Mouse (Mus musculus): ENCODE data around the gene Jade3. TPM values are rescaled to one million over a fixed set of nuclear protein-coding genes. Genes with fewer than 3 reads are reported as not detected.
"Not testable (repeated sequence)": the region's sequence is repeated elsewhere in the genome, so short reads cannot be mapped to it uniquely, and the experiment has no call there.

Jade3 gene
- 4.8 and 5.3 TPM in 2 replicates for polyA plus RNA-seq (2015; fragmentation: Nextera tagmentation; extraction: Ambion mirVana)

GRCm38 (mm10) chrX:20425140-20425838 is at the start of gene Jade3:
Jade3 (plus strand) TSS chrX:20425688.
- H3K4me3 ChIP-seq (replicated peaks) = peak within 1 kb of the TSS; percentile 58
- peak within 1 kb of the TSS; percentile 60; the same call in 1 of the 2 replicates for H3K27ac ChIP-seq (replicated peaks)
- no peaks in the 10 kb centered on the region for H3K36me3 ChIP-seq
- no peaks in the 10 kb centered on the region for H3K27me3 ChIP-seq
- ATAC-seq (ENCODE audit: insufficient number of reproducible peaks, low FRiP score, low TSS enrichment, low read depth) = peak; percentile 93
- 23% methylated on average over 38 of the region's 67 CpGs for WGBS
- H3K4me1 ChIP-seq = no peaks in the 10 kb centered on the region
- H3K4me2 ChIP-seq (replicated peaks) = peak within 1 kb of the TSS; percentile 63
- H3K9ac ChIP-seq = peak within 1 kb of the TSS; percentile 45
- no peaks in the 10 kb centered on the region for H3K9me3 ChIP-seq (replicated peaks)

- no peak overlapping the region for H3K27ac ChIP-seq (replicated peaks)
- no peak overlapping the region for H3K4me2 ChIP-seq (replicated peaks)
- H3K9me3 ChIP-seq (replicated peaks) = no peaks in the 10 kb centered on the region
- H3K36me3 ChIP-seq = 0 out of 2 replicates have a peak, but pooled peaks cover 6% of the 10 kb centered on the region
- ATAC-seq (ENCODE audit: insufficient number of reproducible peaks, low FRiP score, low TSS enrichment, low read depth) = no peak
- no peak overlapping the region for H3K4me3 ChIP-seq (replicated peaks)
- H3K27me3 ChIP-seq = no peaks in the 10 kb centered on the region
- no peak overlapping the region for H3K9ac ChIP-seq
- WGBS = 52% methylated on average over 7 of the region's 7 CpGs
- no peaks in the 10 kb centered on the region for H3K4me1 ChIP-seq
Observed at GRCm38 (mm10) chrX:20379347-20380014, 46.0 kb upstream of the Jade3 start.

- H3K9me3 ChIP-seq (replicated peaks) = no peaks in the 10 kb centered on the region
- H3K4me1 ChIP-seq = no peaks in the 10 kb centered on the region
- H3K4me2 ChIP-seq (replicated peaks) = no peak overlapping the region
- 0 out of 2 replicates have a peak, but pooled peaks cover 6% of the 10 kb centered on the region for H3K36me3 ChIP-seq
- no peak for ATAC-seq (ENCODE audit: insufficient number of reproducible peaks, low FRiP score, low TSS enrichment, low read depth)
- H3K27me3 ChIP-seq = no peaks in the 10 kb centered on the region
- no peak overlapping the region for H3K9ac ChIP-seq
- no peak overlapping the region for H3K4me3 ChIP-seq (replicated peaks)
- H3K27ac ChIP-seq (replicated peaks) = no peak overlapping the region
- 81% methylated on average over 6 of the region's 6 CpGs for WGBS
Observed at GRCm38 (mm10) chrX:20382260-20382659, 43.2 kb upstream of the Jade3 start.

GRCm38 (mm10) chrX:20387006-20387405 is 38.5 kb upstream of the Jade3 start:
- no peak overlapping the region for H3K9ac ChIP-seq
- 70% methylated on average over 3 of the region's 3 CpGs for WGBS

GRCm38 (mm10) chrX:20391964-20392363 is 33.5 kb upstream of the Jade3 start:
- not testable (repeated sequence) for H3K9me3 ChIP-seq (replicated peaks); H3K36me3 ChIP-seq; H3K27me3 ChIP-seq; H3K4me3 ChIP-seq (replicated peaks); H3K4me2 ChIP-seq (replicated peaks); H3K27ac ChIP-seq (replicated peaks); H3K9ac ChIP-seq; ATAC-seq (ENCODE audit: insufficient number of reproducible peaks, low FRiP score, low TSS enrichment, low read depth); H3K4me1 ChIP-seq
- WGBS = 91% methylated on average over 9 of the region's 9 CpGs

More at GRCm38 (mm10) chrX:20387006-20387405, 38.5 kb upstream of the Jade3 start:
- no peak overlapping the region for H3K4me3 ChIP-seq (replicated peaks)
- 0 out of 2 replicates have a peak, but pooled peaks cover 6% of the 10 kb centered on the region for H3K36me3 ChIP-seq
- no peak for ATAC-seq (ENCODE audit: insufficient number of reproducible peaks, low FRiP score, low TSS enrichment, low read depth)
- H3K4me2 ChIP-seq (replicated peaks) = no peak overlapping the region
- no peak overlapping the region for H3K27ac ChIP-seq (replicated peaks)
- no peaks in the 10 kb centered on the region for H3K9me3 ChIP-seq (replicated peaks)
- H3K4me1 ChIP-seq = no peaks in the 10 kb centered on the region
- no peaks in the 10 kb centered on the region for H3K27me3 ChIP-seq

GRCm38 (mm10) chrX:20392942-20393341 is 32.5 kb upstream of the Jade3 start:
- Histone ChIP-seq H3K4me1 (no peaks in the 10 kb centered on the region), H3K9ac (no peak overlapping the region), H3K27ac (replicated peaks) (no peak overlapping the region), H3K4me2 (replicated peaks) (no peak overlapping the region), H3K27me3 (no peaks in the 10 kb centered on the region), H3K4me3 (replicated peaks) (no peak overlapping the region), H3K36me3 (no peaks in the 10 kb centered on the region), H3K9me3 (replicated peaks) (no peaks in the 10 kb centered on the region)
- WGBS = 77% methylated on average over 3 of the region's 3 CpGs
- ATAC-seq (ENCODE audit: insufficient number of reproducible peaks, low FRiP score, low TSS enrichment, low read depth) = no peak

GRCm38 (mm10) chrX:20404068-20404467 is 21.4 kb upstream of the Jade3 start:
- H3K9me3 ChIP-seq (replicated peaks) = no peaks in the 10 kb centered on the region
- H3K4me3 ChIP-seq (replicated peaks) = no peak overlapping the region
- H3K27me3 ChIP-seq = no peaks in the 10 kb centered on the region
- 80% methylated on average over 4 of the region's 4 CpGs for WGBS
- H3K36me3 ChIP-seq = no peaks in the 10 kb centered on the region
- H3K27ac ChIP-seq (replicated peaks) = no peak overlapping the region
- ATAC-seq (ENCODE audit: insufficient number of reproducible peaks, low FRiP score, low TSS enrichment, low read depth) = no peak
- no peaks in the 10 kb centered on the region for H3K4me1 ChIP-seq
- H3K4me2 ChIP-seq (replicated peaks) = no peak overlapping the region
- no peak overlapping the region for H3K9ac ChIP-seq

- Histone ChIP-seq H3K9ac (no peak overlapping the region), H3K4me3 (replicated peaks) (no peak overlapping the region), H3K27ac (replicated peaks) (no peak overlapping the region), H3K27me3 (no peaks in the 10 kb centered on the region), H3K4me1 (no peaks in the 10 kb centered on the region), H3K9me3 (replicated peaks) (no peaks in the 10 kb centered on the region), H3K4me2 (replicated peaks) (no peak overlapping the region), H3K36me3 (no peaks in the 10 kb centered on the region)
- WGBS = 95% methylated on average over 2 of the region's 2 CpGs
- no peak for ATAC-seq (ENCODE audit: insufficient number of reproducible peaks, low FRiP score, low TSS enrichment, low read depth)
Observed at GRCm38 (mm10) chrX:20406909-20407308, 18.6 kb upstream of the Jade3 start.

GRCm38 (mm10) chrX:20407676-20408075 is 17.8 kb upstream of the Jade3 start:
- H3K27me3 ChIP-seq = no peaks in the 10 kb centered on the region
- H3K4me2 ChIP-seq (replicated peaks) = no peak overlapping the region
- no peak for ATAC-seq (ENCODE audit: insufficient number of reproducible peaks, low FRiP score, low TSS enrichment, low read depth)
- 57% methylated on average over 2 of the region's 2 CpGs for WGBS
- no peaks in the 10 kb centered on the region for H3K9me3 ChIP-seq (replicated peaks)
- H3K27ac ChIP-seq (replicated peaks) = no peak overlapping the region
- no peaks in the 10 kb centered on the region for H3K36me3 ChIP-seq
- H3K9ac ChIP-seq = no peak overlapping the region
- H3K4me3 ChIP-seq (replicated peaks) = no peak overlapping the region
- H3K4me1 ChIP-seq = no peaks in the 10 kb centered on the region

- Histone ChIP-seq H3K27ac (replicated peaks) (no peak overlapping the region), H3K36me3 (no peaks in the 10 kb centered on the region), H3K27me3 (no peaks in the 10 kb centered on the region), H3K4me3 (replicated peaks) (no peak overlapping the region), H3K9me3 (replicated peaks) (no peaks in the 10 kb centered on the region), H3K4me2 (replicated peaks) (no peak overlapping the region), H3K9ac (no peak overlapping the region), H3K4me1 (no peaks in the 10 kb centered on the region)
- ATAC-seq (ENCODE audit: insufficient number of reproducible peaks, low FRiP score, low TSS enrichment, low read depth) = no peak
- 96% methylated on average over 4 of the region's 4 CpGs for WGBS
Observed at GRCm38 (mm10) chrX:20411382-20411781, 14.1 kb upstream of the Jade3 start.

- Histone ChIP-seq H3K4me2 (replicated peaks) (no peak overlapping the region), H3K9ac (no peak overlapping the region), H3K4me1 (no peaks in the 10 kb centered on the region), H3K27me3 (no peaks in the 10 kb centered on the region), H3K27ac (replicated peaks) (no peak overlapping the region), H3K4me3 (replicated peaks) (no peak overlapping the region), H3K36me3 (no peaks in the 10 kb centered on the region), H3K9me3 (replicated peaks) (no peaks in the 10 kb centered on the region)
- ATAC-seq (ENCODE audit: insufficient number of reproducible peaks, low FRiP score, low TSS enrichment, low read depth) = no peak
- 82% methylated on average over 3 of the region's 3 CpGs for WGBS
Observed at GRCm38 (mm10) chrX:20412221-20412620, 13.3 kb upstream of the Jade3 start.
